Mouse (Mus musculus) spleen, postnatal 36 days (tissue): ENCODE data around the gene Aif1.
"Not testable (repeated sequence)": the region's sequence is repeated elsewhere in the genome, so short reads cannot be mapped to it uniquely, and the experiment has no call there.

Experiments used
- DNase-seq, 2 experiments: peaks; one replicate each; pipeline ENCODE4 v3.0.0; 2022; ENCODE audit warnings: low spot score in 2 of 2, mixed read lengths in 1 of 2

Gene Aif1

GRCm38 (mm10) chr17:35147348-35147747 lies 28.5 kb downstream of the Aif1 start:
- no peak for DNase-seq

- DNase-seq: no peak
Observed at GRCm38 (mm10) chr17:35146139-35146538, 29.7 kb downstream of the Aif1 start.

- DNase-seq: no peak
Observed at GRCm38 (mm10) chr17:35141971-35142370, 33.9 kb downstream of the Aif1 start.

- no peak for DNase-seq
Observed at GRCm38 (mm10) chr17:35140490-35140996, 35.3 kb downstream of the Aif1 start.

- DNase-seq: no peak
Observed at GRCm38 (mm10) chr17:35139269-35139668, 36.6 kb downstream of the Aif1 start.

- DNase-seq: no peak
Observed at GRCm38 (mm10) chr17:35135591-35136320, 40.1 kb downstream of the Aif1 start.

GRCm38 (mm10) chr17:35134801-35135590 lies 40.9 kb downstream of the Aif1 start, which contains the start of gene Bag6:
Gene Bag6 (plus strand): TSS chr17:35135178.
- DNase-seq: peak; percentile 89 to 92

GRCm38 (mm10) chr17:35133517-35133916 lies 42.4 kb downstream of the Aif1 start:
- no peak for DNase-seq

- DNase-seq: no peak
Observed at GRCm38 (mm10) chr17:35132174-35132560, 43.7 kb downstream of the Aif1 start.

- no peak for DNase-seq
Observed at GRCm38 (mm10) chr17:35131500-35132173, 44.2 kb downstream of the Aif1 start, which contains the start of gene Apom. Gene Apom (minus strand): TSS chr17:35132050.

GRCm38 (mm10) chr17:35131038-35131437 lies 44.8 kb downstream of the Aif1 start:
- DNase-seq: no peak

GRCm38 (mm10) chr17:35128996-35129395 lies 46.9 kb downstream of the Aif1 start:
- no peak for DNase-seq

- no peak for DNase-seq
Observed at GRCm38 (mm10) chr17:35127017-35127416, 48.9 kb downstream of the Aif1 start.

GRCm38 (mm10) chr17:35126206-35126611 lies 49.7 kb downstream of the Aif1 start, which contains the start of gene D17H6S53E:
Gene D17H6S53E (plus strand): TSS chr17:35126373.
- peak; percentile 79 to 81 for DNase-seq

GRCm38 (mm10) chr17:35125578-35125977 lies 50.3 kb downstream of the Aif1 start:
- DNase-seq: no peak

GRCm38 (mm10) chr17:35125081-35125480 lies 50.8 kb downstream of the Aif1 start:
- DNase-seq: no peak

- DNase-seq: not testable (repeated sequence)
Observed at GRCm38 (mm10) chr17:35124261-35124896, 51.5 kb downstream of the Aif1 start.

GRCm38 (mm10) chr17:35123287-35123686 lies 52.6 kb downstream of the Aif1 start:
- DNase-seq: not testable (repeated sequence)

GRCm38 (mm10) chr17:35121871-35122303 lies 54.0 kb downstream of the Aif1 start, which contains the start of gene Csnk2b:
Gene Csnk2b (minus strand): TSS chr17:35122053.
- DNase-seq: peak in 1 of 2 experiments; percentile 56

- DNase-seq: peak; percentile 99
Observed at GRCm38 (mm10) chr17:35121143-35121799, 54.6 kb downstream of the Aif1 start, which contains the start of gene Gpank1. Gene Gpank1 (plus strand): TSS chr17:35121455.
